Mouse (Mus musculus): Measurements from ENCODE around the gene Foxd4. TPM values are rescaled to one million over a fixed set of nuclear protein-coding genes. Genes with fewer than 3 reads are reported as not detected.

Foxd4 gene
- total RNA-seq (2021) = not detected
- long read RNA-seq, experiment 1 = 0 reads
- long read RNA-seq, experiment 2 = 0 reads

GRCm38 (mm10) chr19:24900581-24901220 is at the start of gene Foxd4:
Foxd4 (minus strand) TSS chr19:24901197.
- H3K27ac ChIP-seq = no peak within 1 kb of the TSS
- no peak for TF ChIP-seq CTCF (IDR thresholded peaks at IDR 0.05)
- DNase-seq = no peak
- intact Hi-C loops (cut with DNase I) = no loop called here
- peak within 1 kb of the TSS; percentile 65 for H3K4me3 ChIP-seq

- intact Hi-C loops (cut with DNase I) = no loop called here
- no peak for DNase-seq
- TF ChIP-seq CTCF (IDR thresholded peaks at IDR 0.05) = no peak
Observed at GRCm38 (mm10) chr19:24945521-24946262, 44.7 kb upstream of the Foxd4 start.

GRCm38 (mm10) chr19:24937084-24937483 is 36.1 kb upstream of the Foxd4 start:
- no peak for DNase-seq
- intact Hi-C loops (cut with DNase I) = no loop called here
- TF ChIP-seq CTCF (IDR thresholded peaks at IDR 0.05) = no peak
- H3K27ac ChIP-seq = no peak overlapping the region
- no peak overlapping the region for H3K4me3 ChIP-seq

More at GRCm38 (mm10) chr19:24945521-24946262, 44.7 kb upstream of the Foxd4 start:
- Histone ChIP-seq H3K27ac (no peak overlapping the region), H3K4me3 (no peak overlapping the region)

- no peak for DNase-seq
- intact Hi-C loops (cut with DNase I) = no loop called here
- no peak overlapping the region for H3K4me3 ChIP-seq
- no peak for TF ChIP-seq CTCF (IDR thresholded peaks at IDR 0.05)
- no peak overlapping the region for H3K27ac ChIP-seq
Observed at GRCm38 (mm10) chr19:24929041-24929440, 28.0 kb upstream of the Foxd4 start.

- Histone ChIP-seq H3K27ac (no peak overlapping the region), H3K4me3 (no peak overlapping the region)
- DNase-seq = no peak
- intact Hi-C loops (cut with DNase I) = no loop called here
- TF ChIP-seq CTCF (IDR thresholded peaks at IDR 0.05) = no peak
Observed at GRCm38 (mm10) chr19:24920866-24921265, 19.9 kb upstream of the Foxd4 start.

GRCm38 (mm10) chr19:24908385-24909155 is 7.6 kb upstream of the Foxd4 start:
- no peak for TF ChIP-seq CTCF (IDR thresholded peaks at IDR 0.05)
- no peak for DNase-seq
- intact Hi-C loops (cut with DNase I) = no loop called here
- Histone ChIP-seq H3K27ac (no peak overlapping the region), H3K4me3 (no peak overlapping the region)

GRCm38 (mm10) chr19:24907655-24908054 is 6.7 kb upstream of the Foxd4 start:
- intact Hi-C loops (cut with DNase I) = no loop called here
- no peak for DNase-seq
- no peak for TF ChIP-seq CTCF (IDR thresholded peaks at IDR 0.05)
- no peak overlapping the region for H3K4me3 ChIP-seq
- H3K27ac ChIP-seq = no peak overlapping the region

- intact Hi-C loops (cut with DNase I) = no loop called here
- DNase-seq = no peak
- no peak for TF ChIP-seq CTCF (IDR thresholded peaks at IDR 0.05)
- Histone ChIP-seq H3K27ac (no peak overlapping the region), H3K4me3 (no peak overlapping the region)
Observed at GRCm38 (mm10) chr19:24902821-24903220, 1.8 kb upstream of the Foxd4 start.

GRCm38 (mm10) chr19:24902256-24902655 is 1.3 kb upstream of the Foxd4 start:
- no peak for DNase-seq
- no peak for TF ChIP-seq CTCF (IDR thresholded peaks at IDR 0.05)
- Histone ChIP-seq H3K4me3 (no peak overlapping the region), H3K27ac (no peak overlapping the region)
- intact Hi-C loops (cut with DNase I) = no loop called here

- DNase-seq = no peak
- Histone ChIP-seq H3K27ac (no peak overlapping the region), H3K4me3 (no peak overlapping the region)
- intact Hi-C loops (cut with DNase I) = no loop called here
- no peak for TF ChIP-seq CTCF (IDR thresholded peaks at IDR 0.05)
Observed at GRCm38 (mm10) chr19:24901666-24902065, 669 bp upstream of the Foxd4 start.

- DNase-seq = peak; percentile 28
- intact Hi-C loops (cut with DNase I) = no loop called here
- no peak for TF ChIP-seq CTCF (IDR thresholded peaks at IDR 0.05)
- Histone ChIP-seq H3K27ac (no peak overlapping the region), H3K4me3 (peak overlapping the region; percentile 65)
Observed at GRCm38 (mm10) chr19:24899578-24900544, 1.1 kb downstream of the Foxd4 start.

All from gastrocnemius, adult 2 months (tissue).